Mouse (Mus musculus): ENCODE measurements around the gene Myo1e. TPM values are rescaled to one million over a fixed set of nuclear protein-coding genes. Genes with fewer than 3 reads are reported as not detected.

Myo1e gene
- total RNA-seq (2021) = 1 to 10 TPM; 7.6 to 8.8 TPM
- long read RNA-seq, full-length matches to known transcripts = 2 of 12 reads
- long read RNA-seq, partial matches to known transcripts = 0 of 12 reads
- long read RNA-seq, other reads (novel, unspliced or antisense) = 10 of 12 reads

GRCm38 (mm10) chr9:70207151-70207831 is at the start of gene Myo1e:
TSS of gene Myo1e (plus strand) at chr9:70207350.
- DNase-seq (ENCODE audit: low spot score in 2 of 2) = peak; percentile 76 to 86

- DNase-seq (ENCODE audit: low spot score in 2 of 2) = no peak
Measured at GRCm38 (mm10) chr9:70160071-70160470, 47.1 kb upstream of the Myo1e start.

- DNase-seq (ENCODE audit: low spot score in 2 of 2) = no peak
Measured at GRCm38 (mm10) chr9:70168973-70169372, 38.2 kb upstream of the Myo1e start.

- DNase-seq (ENCODE audit: low spot score in 2 of 2) = no peak
Measured at GRCm38 (mm10) chr9:70174291-70174848, 32.8 kb upstream of the Myo1e start.

GRCm38 (mm10) chr9:70174896-70175295 is 32.3 kb upstream of the Myo1e start:
- no peak for DNase-seq (ENCODE audit: low spot score in 2 of 2)

GRCm38 (mm10) chr9:70176291-70176690 is 30.9 kb upstream of the Myo1e start:
- no peak for DNase-seq (ENCODE audit: low spot score in 2 of 2)

GRCm38 (mm10) chr9:70181719-70182118 is 25.4 kb upstream of the Myo1e start:
- peak in 1 of 2 experiments; percentile 18 for DNase-seq (ENCODE audit: low spot score in 2 of 2)

GRCm38 (mm10) chr9:70182639-70183038 is 24.5 kb upstream of the Myo1e start:
- no peak for DNase-seq (ENCODE audit: low spot score in 2 of 2)

- DNase-seq (ENCODE audit: low spot score in 2 of 2) = no peak
Measured at GRCm38 (mm10) chr9:70192336-70192735, 14.8 kb upstream of the Myo1e start.

GRCm38 (mm10) chr9:70194622-70195021 is 12.5 kb upstream of the Myo1e start:
- no peak for DNase-seq (ENCODE audit: low spot score in 2 of 2)

- no peak for DNase-seq (ENCODE audit: low spot score in 2 of 2)
Measured at GRCm38 (mm10) chr9:70196956-70197659, 10.0 kb upstream of the Myo1e start.

- no peak for DNase-seq (ENCODE audit: low spot score in 2 of 2)
Measured at GRCm38 (mm10) chr9:70197992-70198391, 9.2 kb upstream of the Myo1e start.

GRCm38 (mm10) chr9:70202753-70203152 is 4.4 kb upstream of the Myo1e start:
- peak; percentile 43 to 56 for DNase-seq (ENCODE audit: low spot score in 2 of 2)

- no peak for DNase-seq (ENCODE audit: low spot score in 2 of 2)
Measured at GRCm38 (mm10) chr9:70203267-70204076, 3.7 kb upstream of the Myo1e start.

- DNase-seq (ENCODE audit: low spot score in 2 of 2) = peak; percentile 14 to 39
Measured at GRCm38 (mm10) chr9:70207981-70208521, 901 bp downstream of the Myo1e start.

- DNase-seq (ENCODE audit: low spot score in 2 of 2) = no peak
Measured at GRCm38 (mm10) chr9:70208751-70209150, 1.6 kb downstream of the Myo1e start.

- no peak for DNase-seq (ENCODE audit: low spot score in 2 of 2)
Measured at GRCm38 (mm10) chr9:70209296-70210049, 2.3 kb downstream of the Myo1e start.

- no peak for DNase-seq (ENCODE audit: low spot score in 2 of 2)
Measured at GRCm38 (mm10) chr9:70211638-70212037, 4.5 kb downstream of the Myo1e start.

- no peak for DNase-seq (ENCODE audit: low spot score in 2 of 2)
Measured at GRCm38 (mm10) chr9:70216517-70216916, 9.4 kb downstream of the Myo1e start.

GRCm38 (mm10) chr9:70219295-70219931 is 12.3 kb downstream of the Myo1e start:
- DNase-seq (ENCODE audit: low spot score in 2 of 2) = no peak

Measured in layer of hippocampus, postnatal 10 days (tissue).